Mouse (Mus musculus) urinary bladder, postnatal 36 days (tissue): ENCODE measurements around the gene Slc4a5.

Experiments
- DNase-seq, 2 experiments: peaks; one replicate each; pipeline ENCODE4 v3.0.0; 2022; ENCODE audit warnings: low spot score in 2 of 2, mixed read lengths in 1 of 2

Gene Slc4a5

GRCm38 (mm10) chr6:83219814-83220213 lies at the start of gene Slc4a5:
Slc4a5 (plus strand) TSS chr6:83219828.
- DNase-seq: no peak

DNA sequence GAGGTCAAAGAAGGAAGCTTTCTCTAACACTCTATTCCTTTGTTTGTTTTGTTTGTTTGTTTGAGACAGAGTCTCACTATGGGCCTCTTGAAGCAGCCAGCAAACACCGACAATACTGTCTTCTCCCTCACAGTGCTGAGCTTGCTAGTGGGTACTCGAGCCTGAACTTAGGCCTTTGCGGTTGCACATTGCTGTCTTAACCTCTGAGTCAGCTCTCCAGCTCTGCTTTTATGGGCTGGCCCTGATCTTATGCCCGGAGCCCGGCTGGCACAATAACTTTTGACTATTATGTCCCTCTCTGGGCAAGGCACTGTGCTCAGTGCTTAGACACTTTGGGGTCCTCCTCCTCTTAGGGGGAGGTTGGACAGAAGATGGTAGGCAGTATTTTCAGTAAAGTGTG lies 49.8 kb upstream of the Slc4a5 start:
- peak in 1 of 2 experiments; percentile 27 for DNase-seq

DNA sequence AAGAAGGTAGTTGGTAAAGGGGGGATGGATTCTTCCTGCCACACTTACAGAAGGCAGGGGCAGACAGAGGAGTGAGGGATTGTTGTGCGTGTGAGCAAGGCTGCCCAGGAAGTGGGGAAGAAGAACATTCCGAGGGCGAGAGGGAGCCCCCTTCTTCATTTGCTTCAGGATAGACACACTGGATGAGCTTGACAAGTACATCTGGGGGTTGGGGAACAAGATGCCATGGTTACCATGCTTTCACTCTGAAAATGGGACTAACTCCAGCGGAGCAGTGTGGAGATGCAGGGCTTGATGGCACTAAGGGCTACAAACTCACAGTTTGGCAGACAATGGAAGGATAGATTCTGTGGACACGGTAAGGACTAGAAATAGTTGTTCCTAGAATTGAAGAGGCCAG lies 48.6 kb upstream of the Slc4a5 start:
- DNase-seq: no peak

DNA sequence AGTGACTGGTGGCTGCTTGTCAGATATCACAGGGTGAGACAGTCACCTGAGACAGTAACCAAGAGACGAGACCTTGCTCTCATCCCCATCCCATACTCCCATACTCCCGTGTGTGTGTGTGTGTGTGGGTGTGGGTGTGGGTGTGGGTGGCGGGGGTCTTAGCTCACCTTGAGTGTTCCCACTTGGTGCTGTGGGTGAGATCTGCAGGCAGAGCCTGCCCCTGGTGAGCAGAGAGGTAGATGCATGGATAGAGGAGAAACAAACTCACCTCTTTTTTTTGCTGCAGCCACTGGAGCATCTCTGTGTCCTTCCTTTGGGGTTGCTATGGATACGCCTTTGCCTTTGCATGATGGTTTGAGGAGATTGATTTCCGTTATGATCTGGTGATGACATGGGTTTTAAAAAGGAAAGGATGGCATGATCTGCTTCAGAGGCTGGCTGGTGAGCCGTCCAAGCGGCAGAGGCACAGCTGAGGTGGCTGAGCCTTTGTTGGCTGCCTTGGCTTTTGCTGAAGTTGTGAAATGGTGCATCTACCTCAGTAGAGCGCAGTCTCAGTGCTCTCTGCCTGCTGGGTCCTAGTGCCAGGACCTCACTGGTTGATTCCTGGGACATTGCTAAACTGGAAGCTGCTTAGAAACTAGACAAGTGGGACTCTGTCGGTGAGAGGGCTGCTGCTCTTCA lies 47.2 kb upstream of the Slc4a5 start:
- DNase-seq: no peak

GRCm38 (mm10) chr6:83175996-83176395 lies 43.6 kb upstream of the Slc4a5 start:
- DNase-seq: no peak

- DNase-seq: peak in 1 of 2 experiments; percentile 16
These were observed 40.1 kb upstream of the Slc4a5 start for GRCm38 (mm10) chr6:83179390-83180117.

DNA sequence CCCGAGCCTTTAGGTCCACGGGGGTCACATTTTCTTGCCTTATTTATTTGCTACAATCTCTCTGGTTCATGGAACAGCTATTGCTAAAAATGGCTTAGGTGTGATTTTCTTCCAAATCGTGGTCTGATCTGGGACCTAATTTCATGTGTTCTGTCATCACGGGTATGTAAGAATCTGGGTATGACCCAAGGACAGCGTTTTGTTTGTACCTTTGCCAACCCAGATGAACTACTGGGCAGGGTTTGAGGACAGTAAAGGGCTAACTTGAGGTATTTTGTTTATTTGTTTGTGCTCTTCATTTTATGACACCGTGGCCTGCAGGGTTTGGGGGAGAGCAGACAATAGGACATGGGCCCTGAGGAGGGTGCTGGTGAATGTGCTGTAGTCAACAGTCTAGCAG lies 39.0 kb upstream of the Slc4a5 start:
- no peak for DNase-seq

DNA sequence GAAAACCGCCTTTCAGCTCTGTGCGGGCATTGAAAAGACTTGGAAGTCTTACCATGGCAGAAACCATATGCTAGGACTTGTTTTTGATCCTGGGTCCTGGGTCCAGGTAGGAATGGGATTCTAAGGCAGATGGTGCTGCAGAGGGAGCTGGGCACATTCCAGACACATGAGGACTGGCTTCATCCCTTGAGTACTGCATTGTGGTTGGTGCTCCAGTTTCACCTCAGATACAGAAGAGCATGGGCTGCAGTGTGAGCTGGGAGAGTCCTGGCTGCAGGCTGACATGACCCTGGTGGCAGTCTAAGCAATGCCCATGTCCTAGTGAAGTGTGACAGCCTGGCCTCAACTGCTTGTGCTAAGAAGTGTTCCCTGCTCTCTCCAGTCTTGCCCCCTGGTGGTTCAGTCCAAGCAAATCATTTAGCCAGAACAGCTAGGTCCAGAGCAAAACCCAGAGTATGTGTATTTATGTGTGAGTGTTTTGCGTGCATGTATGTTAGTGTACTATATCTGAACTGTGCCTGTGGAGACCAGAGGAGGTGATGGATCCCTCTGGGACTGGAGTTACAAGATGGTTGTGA lies 34.7 kb upstream of the Slc4a5 start:
- no peak for DNase-seq

DNA sequence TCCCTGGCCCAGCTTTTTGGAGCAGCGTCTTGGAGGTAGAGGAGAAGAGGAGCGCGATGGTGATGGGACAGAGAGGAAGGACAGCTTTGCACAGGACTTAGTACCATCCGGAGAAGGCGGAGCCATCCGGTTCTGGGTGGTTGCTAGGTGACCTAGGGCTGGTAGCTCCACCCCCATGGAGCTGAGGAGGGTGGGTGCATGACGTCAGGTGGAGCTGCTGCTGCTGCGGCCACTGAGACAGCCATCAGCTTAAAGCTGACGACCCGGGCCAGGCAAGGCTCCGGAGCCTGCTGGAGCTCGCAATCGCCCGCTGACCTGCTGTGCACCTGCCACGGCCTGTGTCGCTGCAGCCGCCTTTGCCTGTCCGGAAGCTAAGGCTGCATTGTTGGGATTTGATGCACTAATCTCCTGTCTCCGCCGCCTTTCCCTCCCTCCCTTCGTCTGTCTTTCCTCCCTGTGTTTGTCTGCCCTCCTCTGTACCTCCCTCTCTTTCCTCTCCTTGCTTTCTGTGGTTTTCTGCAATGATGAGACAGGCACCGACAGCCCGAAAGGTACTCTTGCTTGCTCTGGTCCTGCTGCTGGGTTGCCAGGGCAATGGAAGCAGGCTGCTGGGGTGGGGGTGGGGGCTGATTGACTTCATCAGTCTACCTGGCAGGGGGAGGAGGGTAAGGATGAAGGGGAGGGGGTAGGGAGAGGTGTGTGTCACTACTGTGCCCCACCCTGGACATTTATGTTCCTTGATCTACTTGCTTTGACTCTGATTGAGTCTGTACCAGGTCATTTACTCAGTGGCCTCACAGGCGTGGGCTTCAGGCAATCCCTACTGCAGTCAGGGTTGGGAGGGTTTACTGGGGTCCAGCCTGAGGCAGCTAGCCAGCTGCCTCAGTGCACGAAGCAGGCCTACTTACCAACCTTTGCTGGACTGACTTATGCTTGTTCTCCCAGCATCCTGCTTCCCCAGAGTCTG lies 33.5 kb upstream of the Slc4a5 start:
- peak in 1 of 2 experiments; percentile 15 for DNase-seq

GRCm38 (mm10) chr6:83186946-83187345 lies 32.7 kb upstream of the Slc4a5 start:
- DNase-seq: no peak

DNA sequence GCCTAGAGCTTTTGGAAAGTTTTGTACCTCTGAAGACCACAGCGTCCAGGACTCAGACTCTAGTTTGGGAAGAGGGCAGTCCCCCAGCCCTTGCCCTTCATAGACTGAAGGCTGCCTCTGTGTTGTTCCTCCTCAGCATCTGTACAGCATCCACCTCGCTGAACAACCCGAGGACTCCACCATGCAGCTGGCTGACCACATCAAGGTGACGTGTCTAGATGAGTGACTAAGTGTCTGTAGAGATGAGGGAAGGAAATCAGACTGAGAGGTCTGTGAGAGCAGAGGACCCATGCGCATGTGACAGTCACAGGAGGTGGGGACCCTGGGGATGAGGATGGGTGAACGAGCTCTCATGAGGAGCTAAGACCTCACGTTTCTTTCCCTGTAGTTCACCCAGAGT lies 26.1 kb upstream of the Slc4a5 start:
- DNase-seq: no peak

DNA sequence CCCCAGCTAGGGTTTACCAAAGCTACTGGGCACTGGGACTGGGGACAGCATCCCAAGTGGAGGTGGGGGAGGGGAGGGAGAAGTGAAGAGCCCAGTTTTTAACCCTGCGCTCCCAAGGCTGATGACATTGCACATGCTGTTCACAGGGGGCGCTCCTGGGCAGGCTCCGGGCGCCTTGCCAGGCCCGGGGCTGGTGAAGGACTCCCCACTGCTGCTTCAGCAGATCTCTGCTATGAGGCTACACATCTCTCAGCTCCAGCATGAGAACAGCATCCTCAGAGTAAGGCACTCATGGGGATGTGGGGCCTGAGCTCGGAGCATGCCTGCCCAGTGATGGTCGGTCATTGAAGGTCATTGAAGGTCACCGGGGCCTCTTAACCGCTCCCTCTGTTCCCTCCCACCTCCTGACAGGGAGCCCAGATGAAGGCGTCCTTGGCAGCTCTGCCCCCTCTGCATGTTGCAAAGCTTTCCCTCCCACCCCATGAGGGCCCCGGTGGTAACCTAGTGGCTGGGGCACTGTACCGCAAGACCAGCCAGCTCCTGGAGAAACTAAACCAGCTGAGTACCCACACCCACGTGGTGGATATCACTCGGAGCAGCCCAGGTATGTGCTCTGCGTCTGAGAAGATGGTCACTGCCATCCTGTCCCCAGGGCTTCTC lies 22.2 kb upstream of the Slc4a5 start:
- DNase-seq: no peak

DNA sequence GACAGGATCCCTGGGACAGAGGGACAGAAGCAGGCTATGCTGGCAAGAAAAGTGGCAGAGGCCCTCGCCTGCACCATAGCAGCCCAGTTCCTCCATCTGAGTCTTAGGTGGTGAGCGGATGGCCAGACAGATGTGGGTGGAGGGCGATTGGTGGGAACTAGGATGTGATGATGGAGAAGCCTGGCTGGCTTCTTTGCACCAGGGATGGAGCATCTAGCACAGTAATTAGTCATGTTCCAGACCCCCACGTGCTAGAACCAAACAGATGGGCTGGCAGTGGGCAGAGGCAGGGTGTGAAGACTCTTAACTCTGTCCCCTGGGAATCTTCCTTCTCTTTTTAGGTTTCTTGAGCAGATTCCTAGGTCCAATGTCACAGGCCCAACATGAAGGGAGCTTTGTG lies 16.3 kb upstream of the Slc4a5 start:
- DNase-seq: no peak

DNA sequence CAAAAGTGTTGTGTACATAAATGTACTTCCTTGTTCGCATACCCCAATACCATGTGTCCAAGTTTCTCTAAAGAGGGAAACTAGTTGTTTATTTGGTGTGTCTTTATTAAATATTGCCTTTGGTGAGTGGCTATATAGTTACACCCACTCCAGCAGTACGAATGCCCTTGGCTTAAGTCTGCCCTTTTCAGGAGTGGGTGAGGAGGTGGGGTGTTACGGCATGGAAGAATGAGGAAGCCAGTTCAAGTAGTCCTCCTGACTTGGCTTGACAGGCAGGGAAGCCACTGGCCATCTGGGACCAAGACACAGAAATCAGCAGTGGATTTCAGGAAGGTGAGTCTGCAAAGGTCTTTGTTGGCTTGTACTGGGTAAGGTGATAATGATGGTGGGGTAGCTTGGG lies 13.8 kb upstream of the Slc4a5 start:
- no peak for DNase-seq

- no peak for DNase-seq
These were observed 13.3 kb upstream of the Slc4a5 start for GRCm38 (mm10) chr6:83206321-83206720.

GRCm38 (mm10) chr6:83207361-83208049 lies 12.1 kb upstream of the Slc4a5 start:
- DNase-seq: no peak

- no peak for DNase-seq
These were observed 11.6 kb upstream of the Slc4a5 start for GRCm38 (mm10) chr6:83208050-83208400.

DNA sequence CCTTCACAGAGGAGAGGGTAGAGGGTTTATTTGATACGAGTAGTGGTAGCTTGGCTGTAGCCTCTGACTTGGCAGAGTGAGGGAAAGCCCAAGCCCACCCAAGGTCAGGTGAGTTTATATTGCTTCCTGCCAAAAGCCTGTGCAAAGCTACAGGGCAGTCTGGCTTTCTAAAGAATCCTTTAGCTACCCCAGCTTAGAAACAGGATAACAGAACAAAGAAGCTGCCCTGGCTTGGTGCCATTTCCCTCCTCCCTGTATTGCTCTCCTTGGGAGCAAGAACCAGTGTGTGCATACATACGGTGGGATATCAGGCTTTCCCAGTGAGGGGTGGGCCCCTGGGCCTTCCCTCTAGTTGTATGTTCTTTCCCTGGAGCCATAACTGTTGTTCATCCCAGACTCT lies 9.1 kb upstream of the Slc4a5 start:
- DNase-seq: no peak

DNA sequence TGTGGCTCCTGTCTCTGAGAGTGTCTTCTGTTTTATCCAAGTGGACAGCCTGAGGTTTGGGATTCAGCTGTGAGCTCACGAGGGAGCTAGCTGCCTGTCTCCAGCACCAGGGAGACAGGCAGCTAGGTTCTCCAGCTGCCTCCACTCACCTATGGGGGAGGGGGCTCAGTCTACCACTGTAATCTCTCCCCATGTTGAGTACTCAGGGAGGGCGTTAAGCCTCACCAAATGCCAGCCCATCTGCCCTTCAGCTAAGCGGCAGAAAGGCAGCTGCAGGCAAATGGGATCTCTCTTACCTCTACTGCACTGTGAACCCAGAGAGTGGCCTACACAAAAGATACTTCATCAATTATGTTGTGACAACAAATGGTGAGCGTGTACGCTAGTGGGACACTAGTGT lies 8.1 kb upstream of the Slc4a5 start:
- DNase-seq: no peak

DNA sequence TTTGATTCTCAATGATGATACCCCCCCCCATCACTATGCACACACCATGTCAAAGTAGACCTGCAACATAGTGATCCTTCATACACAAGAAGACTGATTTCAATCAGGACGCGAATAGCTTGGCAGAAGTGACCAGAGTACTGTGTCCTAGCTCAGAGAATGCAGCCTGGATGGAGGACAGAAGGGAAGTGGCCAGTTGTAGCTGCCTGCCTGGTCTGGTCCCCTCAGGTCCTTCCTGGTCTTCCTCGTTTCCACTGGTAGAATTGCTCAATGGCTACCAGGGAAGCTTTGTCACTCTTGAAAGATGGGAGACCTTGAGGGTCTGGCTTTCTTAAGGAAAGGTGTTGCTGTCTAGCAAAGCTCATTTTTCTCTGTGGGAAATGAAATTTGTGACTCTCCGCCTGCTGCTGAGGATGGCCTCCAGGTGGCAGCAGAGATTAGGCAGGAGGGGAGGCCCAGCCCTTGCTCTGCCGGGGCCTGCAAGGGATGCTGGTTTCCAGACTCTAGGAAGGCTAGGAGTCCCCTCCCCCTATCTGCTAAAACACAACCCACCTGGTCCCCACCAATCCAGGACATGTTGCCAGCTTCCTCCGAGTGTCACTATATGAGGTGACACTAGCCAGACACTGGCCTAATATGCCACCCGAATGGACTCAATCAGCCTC lies 4.5 kb upstream of the Slc4a5 start:
- peak; percentile 48 to 64 for DNase-seq
